Mouse (Mus musculus) limb, embryonic 14.5 days (tissue): ENCODE results near the gene Sirpa. TPM values are rescaled to one million over a fixed set of nuclear protein-coding genes. Genes with fewer than 3 reads are reported as not detected.
A peak's percentile ranks its signal among the peaks of the same experiment; 100 is the strongest.

Source experiments
- ATAC-seq: fragments of 200-750 bp; cut with Nextera tagmentation; 2 replicates; pipeline ENCODE4 v1.8.0; 2017; ENCODE audit warnings: low read depth, moderate number of reproducible peaks, moderate TSS enrichment; ENCODE audit not compliant: low FRiP score
- DNase-seq: peaks from one replicate; pipeline ENCODE4 v3.0.0-alpha.2; 2015; ENCODE audit warnings: low spot score
- H3K27ac ChIP-seq: fragments of 300-500 bp; sonication (generic); replicated peaks from 2 replicates; pipeline ENCODE4 v1.5.1; 2014; ENCODE audit warnings: low read depth, mild to moderate bottlenecking, low read length, moderate library complexity, mixed read lengths
- H3K27me3 ChIP-seq: fragments of 300-500 bp; sonication (generic); 2 replicates; pipeline ENCODE4 v1.6.1; 2014; ENCODE audit warnings: low read length, mixed read lengths; ENCODE audit not compliant: control insufficient read depth, insufficient read depth
- H3K36me3 ChIP-seq: fragments of 300-500 bp; sonication (generic); 2 replicates; pipeline ENCODE4 v1.6.1; 2014; ENCODE audit warnings: mild to moderate bottlenecking, low read length, moderate library complexity, mixed read lengths; ENCODE audit not compliant: control insufficient read depth, insufficient read depth
- H3K4me1 ChIP-seq: fragments of 300-500 bp; sonication (generic); 2 replicates; pipeline ENCODE4 v1.6.1; 2014; ENCODE audit warnings: antibody characterized with exemption, low read length, mixed read lengths; ENCODE audit not compliant: control insufficient read depth, insufficient read depth
- H3K4me2 ChIP-seq: fragments of 300-500 bp; sonication (generic); replicated peaks from 2 replicates; pipeline ENCODE4 v1.6.1; 2014; ENCODE audit warnings: low read depth, mild to moderate bottlenecking, low read length, moderate library complexity; ENCODE audit not compliant: severe bottlenecking
- H3K4me3 ChIP-seq: fragments of 300-500 bp; sonication (generic); replicated peaks from 2 replicates; pipeline ENCODE4 v1.5.1; 2014; ENCODE audit warnings: low read length
- H3K9ac ChIP-seq: fragments of 300-500 bp; sonication (generic); 2 replicates; pipeline ENCODE4 v1.6.1; 2014; ENCODE audit warnings: mild to moderate bottlenecking, low read depth, low read length, moderate library complexity; ENCODE audit not compliant: severe bottlenecking
- H3K9me3 ChIP-seq: fragments of 300-500 bp; sonication (generic); 2 replicates; pipeline ENCODE4 v1.6.1; 2016; ENCODE audit warnings: low read length; ENCODE audit not compliant: control insufficient read depth
- POLR2A ChIP-seq: fragments of 200-500 bp; IDR thresholded peaks from 2 replicates; pipeline ENCODE4 v1.8.0; 2012; ENCODE audit warnings: inconsistent platforms, mild to moderate bottlenecking, moderate library complexity, borderline replicate concordance; ENCODE audit not compliant: insufficient read depth, insufficient read length; ENCODE audit errors: extremely low read depth
- WGBS: fragments of 180-500 bp; shearing (Covaris S2); extraction: QIAGEN DNeasy Blood & Tissue Kit; methylation state at CpG from one replicate; pipeline ENCODE4 v1.1.7; 2014; 5-methylcytosine and 5-hydroxymethylcytosine counted together
- polyA plus RNA-seq, 2 experiments: library from polyadenylated mRNA; depleted of rRNA in 1 of 2; stranded (reverse) in 1 of 2; unstranded in 1 of 2; fragments of >200 nt; fragmentation: Nextera tagmentation in 1 of 2; extraction: Ambion mirVana in 1 of 2; gene quantifications; 2 replicates each; pipeline versions ENCODE4 v1.2.1 to v1.2.3; 2012 to 2014

The Sirpa gene
- polyA plus RNA-seq, 2 experiments: 34.7 to 39.6 TPM

- Histone ChIP-seq H3K4me3 (no peak overlapping the region), H3K4me1 (no peaks in the 10 kb centered on the region; the same call in 1 of the 2 replicates), H3K27me3 (no peaks in the 10 kb centered on the region), H3K9me3 (no peaks in the 10 kb centered on the region), H3K27ac (0 out of 2 replicates have a peak overlapping the region, but pooled peaks have one; percentile 13), H3K4me2 (no peak overlapping the region), H3K9ac (no peak overlapping the region), H3K36me3 (peaks cover 6% of the 10 kb centered on the region; the same call in 1 of the 2 replicates)
- DNase-seq (peak; percentile 52), ATAC-seq (peak; percentile 63; the same call in 1 of the 2 replicates)
- WGBS: 56% methylated on average over 9 of the region's 9 CpGs
- TF ChIP-seq POLR2A: no peak
Measured at GRCm38 (mm10) chr2:129633077-129633732, 40.6 kb downstream of the Sirpa start.

GRCm38 (mm10) chr2:129633982-129634381 is 41.3 kb downstream of the Sirpa start:
- no peak for ATAC-seq
- TF ChIP-seq POLR2A: no peak
- H3K27ac ChIP-seq: no peak overlapping the region
- H3K4me2 ChIP-seq: no peak overlapping the region
- H3K36me3 ChIP-seq: peaks cover 6% of the 10 kb centered on the region; the same call in 1 of the 2 replicates
- H3K4me1 ChIP-seq: no peaks in the 10 kb centered on the region; the same call in 1 of the 2 replicates
- DNase-seq: no peak
- WGBS: 80% methylated on average over 3 of the region's 3 CpGs
- no peak overlapping the region for H3K4me3 ChIP-seq
- no peak overlapping the region for H3K9ac ChIP-seq
- H3K9me3 ChIP-seq: no peaks in the 10 kb centered on the region
- H3K27me3 ChIP-seq: no peaks in the 10 kb centered on the region

- ATAC-seq: no peak
Measured at GRCm38 (mm10) chr2:129652616-129653015, 60.0 kb downstream of the Sirpa start.

GRCm38 (mm10) chr2:129653632-129654031 is 61.0 kb downstream of the Sirpa start:
- Histone ChIP-seq H3K36me3 (no peaks in the 10 kb centered on the region), H3K4me3 (no peak overlapping the region), H3K9ac (no peak overlapping the region), H3K27me3 (no peaks in the 10 kb centered on the region), H3K4me2 (no peak overlapping the region), H3K27ac (no peak overlapping the region), H3K9me3 (no peaks in the 10 kb centered on the region), H3K4me1 (no peaks in the 10 kb centered on the region)
- no peak for DNase-seq
- TF ChIP-seq POLR2A: no peak
- no peak for ATAC-seq
- WGBS: 87% methylated on average over 2 of the region's 2 CpGs

More at GRCm38 (mm10) chr2:129652616-129653015, 60.0 kb downstream of the Sirpa start:
- no peak for TF ChIP-seq POLR2A
- 43% methylated on average over 4 of the region's 4 CpGs for WGBS
- Histone ChIP-seq H3K27me3 (no peaks in the 10 kb centered on the region), H3K4me2 (no peak overlapping the region), H3K9me3 (no peaks in the 10 kb centered on the region), H3K36me3 (no peaks in the 10 kb centered on the region), H3K27ac (no peak overlapping the region), H3K4me1 (no peaks in the 10 kb centered on the region), H3K4me3 (no peak overlapping the region), H3K9ac (no peak overlapping the region)
- no peak for DNase-seq

GRCm38 (mm10) chr2:129654233-129654950 is 61.8 kb downstream of the Sirpa start:
- DNase-seq (no peak), ATAC-seq (no peak)
- no peak overlapping the region for H3K27ac ChIP-seq
- H3K27me3 ChIP-seq: no peaks in the 10 kb centered on the region
- WGBS: 83% methylated on average over 4 of the region's 4 CpGs
- no peaks in the 10 kb centered on the region for H3K36me3 ChIP-seq
- H3K9me3 ChIP-seq: no peaks in the 10 kb centered on the region
- H3K4me3 ChIP-seq: no peak overlapping the region
- H3K9ac ChIP-seq: no peak overlapping the region
- H3K4me2 ChIP-seq: no peak overlapping the region
- H3K4me1 ChIP-seq: no peaks in the 10 kb centered on the region
- TF ChIP-seq POLR2A: no peak
